Mouse (Mus musculus) heart, embryonic 11.5 days (tissue): ENCODE data around the gene Bloc1s5. TPM values are rescaled to one million over a fixed set of nuclear protein-coding genes. Genes with fewer than 3 reads are reported as not detected.
A peak's percentile ranks its signal among the peaks of the same experiment; 100 is the strongest.
"Not testable (repeated sequence)": the region's sequence is repeated elsewhere in the genome, so short reads cannot be mapped to it uniquely, and the experiment has no call there.

Experiments
- ATAC-seq: fragments of 200-750 bp; cut with Nextera tagmentation; replicated peaks from 2 replicates; pipeline ENCODE4 v1.8.0; 2017; ENCODE audit warnings: moderate library complexity; ENCODE audit not compliant: insufficient number of reproducible peaks, low FRiP score, low TSS enrichment
- H3K27ac ChIP-seq: fragments of 300-500 bp; sonication (generic); 2 replicates; pipeline ENCODE4 v1.5.1; 2014; ENCODE audit warnings: mild to moderate bottlenecking, low read depth, low read length
- H3K27me3 ChIP-seq: fragments of 300-500 bp; sonication (generic); 2 replicates; pipeline ENCODE4 v1.6.1; 2014; ENCODE audit warnings: mild to moderate bottlenecking, low read length, mixed read lengths; ENCODE audit not compliant: control insufficient read depth, insufficient read depth
- H3K36me3 ChIP-seq: fragments of 300-500 bp; sonication (generic); 2 replicates; pipeline ENCODE4 v1.6.1; 2014; ENCODE audit warnings: mild to moderate bottlenecking, low read length, moderate library complexity, mixed read lengths; ENCODE audit not compliant: control insufficient read depth, insufficient read depth
- H3K4me1 ChIP-seq: fragments of 300-500 bp; sonication (generic); 2 replicates; pipeline ENCODE4 v1.6.1; 2014; ENCODE audit warnings: low read length; ENCODE audit not compliant: control insufficient read depth, insufficient read depth
- H3K4me2 ChIP-seq: fragments of 300-500 bp; sonication (generic); 2 replicates; pipeline ENCODE4 v1.6.1; 2014; ENCODE audit warnings: mild to moderate bottlenecking, moderate library complexity
- H3K4me3 ChIP-seq: fragments of 300-500 bp; sonication (generic); 2 replicates; pipeline ENCODE4 v1.5.1; 2014; ENCODE audit warnings: low read depth, low read length
- H3K9ac ChIP-seq: fragments of 300-500 bp; sonication (generic); 2 replicates; pipeline ENCODE4 v1.6.1; 2014; ENCODE audit warnings: mild to moderate bottlenecking, low read depth, low read length, moderate library complexity
- H3K9me3 ChIP-seq: fragments of 300-500 bp; sonication (generic); replicated peaks from 2 replicates; pipeline ENCODE4 v1.6.1; 2016; ENCODE audit warnings: low read length; ENCODE audit not compliant: control insufficient read depth
- WGBS: fragments of 180-500 bp; shearing (Covaris S2); extraction: QIAGEN DNeasy Blood & Tissue Kit; methylation state at CpG from one replicate; pipeline ENCODE4 v1.1.7; 2014; ENCODE audit not compliant: insufficient replicate concordance; 5-methylcytosine and 5-hydroxymethylcytosine counted together
- polyA plus RNA-seq: library from polyadenylated mRNA; unstranded; fragments of >200 nt; fragmentation: Nextera tagmentation; extraction: Ambion mirVana; gene quantifications from 2 replicates; pipeline ENCODE4 v1.2.1, GENCODE M21; 2014

The Bloc1s5 gene
- polyA plus RNA-seq, 1 experiment from 2014 or later = 18.9 TPM

- no peaks in the 10 kb centered on the region for H3K9me3 ChIP-seq
- no peak overlapping the region for H3K27ac ChIP-seq
- ATAC-seq = no peak
- no peak overlapping the region for H3K9ac ChIP-seq
- H3K36me3 ChIP-seq = no peaks in the 10 kb centered on the region
- no peaks in the 10 kb centered on the region for H3K27me3 ChIP-seq
- H3K4me2 ChIP-seq = no peak overlapping the region
- peaks cover 5% of the 10 kb centered on the region; the same call in 1 of the 2 replicates for H3K4me1 ChIP-seq
- H3K4me3 ChIP-seq = no peak overlapping the region
- WGBS = 67% methylated on average over 6 of the region's 6 CpGs
Measured at GRCm38 (mm10) chr13:38632556-38632955, 2.4 kb downstream of the Bloc1s5 start.

- Histone ChIP-seq H3K4me3 (no peak overlapping the region), H3K27ac (no peak overlapping the region), H3K9ac (0 out of 2 replicates have a peak overlapping the region, but pooled peaks have one; percentile 18), H3K36me3 (no peaks in the 10 kb centered on the region; the same call in 1 of the 2 replicates), H3K4me1 (no peaks in the 10 kb centered on the region), H3K9me3 (no peaks in the 10 kb centered on the region), H3K27me3 (no peaks in the 10 kb centered on the region), H3K4me2 (no peak overlapping the region)
- ATAC-seq = no peak
- WGBS = 27% methylated on average over 6 of the region's 6 CpGs
Measured at GRCm38 (mm10) chr13:38626229-38626525, 8.7 kb downstream of the Bloc1s5 start.

- WGBS = 18% methylated on average over 5 of the region's 5 CpGs
- Histone ChIP-seq H3K4me2 (no peak overlapping the region; the same call in 1 of the 2 replicates), H3K9ac (0 out of 2 replicates have a peak overlapping the region, but pooled peaks have one; percentile 18), H3K4me1 (no peaks in the 10 kb centered on the region), H3K27me3 (no peaks in the 10 kb centered on the region), H3K9me3 (no peaks in the 10 kb centered on the region), H3K36me3 (no peaks in the 10 kb centered on the region; the same call in 1 of the 2 replicates), H3K4me3 (no peak overlapping the region), H3K27ac (no peak overlapping the region)
- ATAC-seq = no peak
Measured at GRCm38 (mm10) chr13:38625492-38626228, 9.2 kb downstream of the Bloc1s5 start.

GRCm38 (mm10) chr13:38624292-38624902 is 10.5 kb downstream of the Bloc1s5 start:
- Histone ChIP-seq H3K27ac (no peak overlapping the region), H3K36me3 (no peaks in the 10 kb centered on the region; the same call in 1 of the 2 replicates), H3K9ac (no peak overlapping the region), H3K4me2 (no peak overlapping the region), H3K4me3 (no peak overlapping the region), H3K27me3 (no peaks in the 10 kb centered on the region), H3K9me3 (no peaks in the 10 kb centered on the region), H3K4me1 (no peaks in the 10 kb centered on the region)
- 83% methylated on average over 8 of the region's 8 CpGs for WGBS
- ATAC-seq = no peak

GRCm38 (mm10) chr13:38623296-38623695 is 11.6 kb downstream of the Bloc1s5 start:
- H3K4me2 ChIP-seq = no peak overlapping the region
- no peak overlapping the region for H3K27ac ChIP-seq
- 80% methylated on average over 5 of the region's 5 CpGs for WGBS
- no peaks in the 10 kb centered on the region for H3K4me1 ChIP-seq
- H3K4me3 ChIP-seq = no peak overlapping the region
- H3K9ac ChIP-seq = no peak overlapping the region
- ATAC-seq = no peak
- no peaks in the 10 kb centered on the region for H3K9me3 ChIP-seq
- H3K27me3 ChIP-seq = no peaks in the 10 kb centered on the region
- H3K36me3 ChIP-seq = no peaks in the 10 kb centered on the region; the same call in 1 of the 2 replicates

- not testable (repeated sequence) for H3K9me3 ChIP-seq, ATAC-seq, H3K36me3 ChIP-seq, H3K4me2 ChIP-seq, H3K27me3 ChIP-seq, H3K9ac ChIP-seq, H3K4me3 ChIP-seq, H3K4me1 ChIP-seq, H3K27ac ChIP-seq
- 52% methylated on average over 4 of the region's 4 CpGs for WGBS
Measured at GRCm38 (mm10) chr13:38618001-38618630, 16.8 kb downstream of the Bloc1s5 start.

- H3K4me2 ChIP-seq = no peak overlapping the region
- H3K4me3 ChIP-seq = no peak overlapping the region
- H3K36me3 ChIP-seq = peaks cover 9% of the 10 kb centered on the region
- no peaks in the 10 kb centered on the region for H3K9me3 ChIP-seq
- no peak for ATAC-seq
- peaks cover 7% of the 10 kb centered on the region; the same call in 1 of the 2 replicates for H3K4me1 ChIP-seq
- 65% methylated on average over 4 of the region's 4 CpGs for WGBS
- H3K27ac ChIP-seq = no peak overlapping the region
- H3K9ac ChIP-seq = no peak overlapping the region
- H3K27me3 ChIP-seq = no peaks in the 10 kb centered on the region
Measured at GRCm38 (mm10) chr13:38616887-38617286, 18.0 kb downstream of the Bloc1s5 start.

- H3K4me3 ChIP-seq = no peak overlapping the region
- ATAC-seq = no peak
- no peaks in the 10 kb centered on the region for H3K9me3 ChIP-seq
- WGBS = 43% methylated on average over 5 of the region's 5 CpGs
- peaks cover 11% of the 10 kb centered on the region for H3K36me3 ChIP-seq
- H3K27me3 ChIP-seq = no peaks in the 10 kb centered on the region
- no peak overlapping the region for H3K9ac ChIP-seq
- no peak overlapping the region for H3K27ac ChIP-seq
- no peak overlapping the region for H3K4me2 ChIP-seq
- H3K4me1 ChIP-seq = peaks cover 8% of the 10 kb centered on the region; the same call in 1 of the 2 replicates
Measured at GRCm38 (mm10) chr13:38615656-38616055, 19.3 kb downstream of the Bloc1s5 start.
